Mouse (Mus musculus) heart, postnatal 36 days (tissue): ENCODE results near the gene Vps37c. TPM values are rescaled to one million over a fixed set of nuclear protein-coding genes. Genes with fewer than 3 reads are reported as not detected.

Experiments used
- DNase-seq, 2 experiments: peaks; one replicate each; pipeline ENCODE4 v3.0.0; 2021 to 2022
- intact Hi-C: fragments of 180-260 bp; cut with DNase I; formaldehyde crosslinking; loops from one replicate; pipeline ENCODE4 v1.15.1; 2025
- total RNA-seq, 2 experiments: library from RNA; stranded (reverse); gene quantifications; 2 replicates each; pipeline ENCODE4 v1.2.3; 2021

Gene Vps37c
- total RNA-seq, 2 experiments from 2014 or later, result 19.2 to 21.0 TPM

DNA sequence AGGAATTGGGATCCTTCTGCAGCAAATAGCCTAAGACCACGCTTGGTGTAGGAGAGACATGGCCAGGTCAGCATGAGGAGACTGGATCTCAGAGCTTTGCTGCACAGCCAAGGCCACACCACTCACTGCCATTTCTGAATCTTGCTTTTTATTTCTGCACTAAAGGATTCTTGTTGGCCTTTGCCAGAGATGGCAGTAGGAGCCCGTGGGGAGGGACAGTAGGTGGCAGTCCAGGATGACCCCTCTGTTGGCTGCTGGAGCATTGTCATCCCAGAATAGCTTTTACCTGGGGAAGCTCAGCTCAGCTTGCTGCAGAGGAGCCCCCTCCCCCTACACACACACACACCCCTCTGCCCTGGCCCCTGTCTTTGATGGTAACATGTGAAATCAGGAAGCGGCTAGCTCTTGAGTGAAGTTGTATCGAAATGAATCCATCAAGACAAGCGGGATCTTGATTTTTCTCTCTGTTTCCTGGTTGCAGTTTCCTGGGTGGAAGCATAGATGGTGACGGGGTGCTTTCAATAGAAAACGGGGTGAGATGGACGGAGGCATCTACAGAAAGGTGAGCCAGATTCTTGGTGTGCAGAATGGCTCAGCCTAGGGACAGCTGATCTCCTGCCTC, 73.4 kb downstream of the Vps37c start:
- DNase-seq, result no peak
- intact Hi-C loops, result no loop called here

DNA sequence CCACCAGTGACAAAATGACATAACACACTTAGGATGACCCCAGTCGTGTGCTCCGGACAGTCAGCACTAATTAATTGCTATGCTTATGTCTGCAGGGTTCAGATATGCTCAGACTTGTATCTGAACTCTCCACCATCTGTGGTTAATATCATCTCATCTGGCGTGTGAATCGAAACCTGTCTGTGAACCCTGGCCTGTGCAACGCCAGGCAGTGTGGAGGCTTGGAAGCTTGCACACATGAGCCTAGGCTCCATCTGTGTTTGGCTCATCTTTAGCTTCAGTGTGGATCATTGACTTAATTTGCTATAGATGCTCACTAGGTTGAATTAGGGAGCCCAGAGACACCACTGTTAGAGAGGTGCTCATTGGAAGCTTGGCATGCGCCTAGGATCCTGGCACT, 73.9 kb downstream of the Vps37c start:
- DNase-seq, result no peak
- intact Hi-C loops, result no loop called here

DNA sequence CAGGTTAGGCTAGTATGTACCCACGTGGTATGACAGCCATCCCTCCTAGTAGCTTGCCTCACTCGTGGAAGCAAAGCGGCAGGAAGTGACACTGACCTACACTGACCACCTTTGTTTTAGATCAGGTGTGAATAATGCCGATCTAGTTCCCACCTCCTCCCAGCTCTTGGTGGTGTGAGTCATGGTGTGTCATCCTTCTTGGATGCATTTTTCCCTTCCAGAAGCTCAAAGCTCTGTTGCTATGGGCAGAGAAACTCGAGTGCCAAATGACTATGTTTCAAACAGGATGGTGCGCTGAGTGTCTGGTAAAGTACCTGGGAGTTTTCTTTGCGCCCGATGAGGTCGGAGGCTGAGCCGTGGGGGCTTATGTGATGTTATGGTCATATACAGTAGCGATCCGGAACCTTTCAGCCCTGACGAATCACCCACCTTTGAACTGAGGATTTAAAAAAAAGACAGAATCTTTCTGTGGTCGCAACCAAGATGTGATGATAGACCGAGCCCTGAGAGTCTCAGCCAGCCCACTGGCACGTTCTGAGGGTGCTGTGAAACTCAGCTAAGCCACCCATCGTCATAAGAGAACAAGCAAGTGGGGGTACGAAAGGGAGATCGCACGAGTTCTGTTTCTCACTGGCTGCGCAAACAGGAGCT, 75.0 kb downstream of the Vps37c start:
- DNase-seq, result no peak
- intact Hi-C loops, result no loop called here

Other genes with a start within 250 kb of the Vps37c start
- gene Lrrc10b, start 231.3 kb upstream of the Vps37c start, total RNA-seq, result 1 to 10 TPM; 1.0 to 1.1 TPM
- under 1 TPM; 0.19 to 0.61 TPM for gene Ppp1r32, start 205.8 kb upstream of the Vps37c start, total RNA-seq
- 10 to 100 TPM; 24.5 to 25.4 TPM for gene Cpsf7, start 163.5 kb upstream of the Vps37c start, total RNA-seq
- gene Sdhaf2, start 162.6 kb upstream of the Vps37c start, total RNA-seq, result 10 to 100 TPM; 69.0 to 81.9 TPM
- gene Tmem216, start 132.5 kb upstream of the Vps37c start, total RNA-seq, result 1 to 10 TPM; 4.7 to 6.0 TPM
- gene Cyb561a3, start 111.6 kb upstream of the Vps37c start, total RNA-seq, result 10 to 100 TPM; 13.1 to 13.2 TPM
- 1 to 10 TPM; 2.6 to 3.1 TPM for gene Tmem138, start 111.4 kb upstream of the Vps37c start, total RNA-seq
- 100 to 1,000 TPM; 161 to 172 TPM for gene Ddb1, start 83.4 kb upstream of the Vps37c start, total RNA-seq
- 1 to 10 TPM; 9.0 to 9.2 TPM for gene Tkfc, start 83.1 kb upstream of the Vps37c start, total RNA-seq
- gene Vwce, start 54.5 kb upstream of the Vps37c start, total RNA-seq, result not detected
- gene Pga5, start 10.7 kb upstream of the Vps37c start, total RNA-seq, result not detected
- gene Cd5, start 50.3 kb downstream of the Vps37c start, total RNA-seq, result under 1 TPM; 0.14 to 0.28 TPM
- under 1 TPM; 0.08 to 0.31 TPM for gene Cd6, start 141.3 kb downstream of the Vps37c start, total RNA-seq
- gene Slc15a3, start 151.0 kb downstream of the Vps37c start, total RNA-seq, result 1 to 10 TPM; 2.2 to 2.4 TPM
- 10 to 100 TPM; 12.4 to 14.8 TPM for gene Tmem132a, start 181.2 kb downstream of the Vps37c start, total RNA-seq
- 100 to 1,000 TPM in 1 of 2 experiments, 10 to 100 TPM in 1; 97.4 to 107 TPM for gene Tmem109, start 193.3 kb downstream of the Vps37c start, total RNA-seq
- gene Prpf19, start 206.5 kb downstream of the Vps37c start, total RNA-seq, result 100 to 1,000 TPM; 218 to 273 TPM
- gene Zp1, start 231.9 kb downstream of the Vps37c start, total RNA-seq, result not detected
- gene Ptgdr2, start 248.4 kb downstream of the Vps37c start, total RNA-seq, result under 1 TPM in 1 of 2 experiments, not detected in 1; 0.14 TPM